In genomic region chr9:59188411-59188810, GRCm38 (mm10) we compare ENCODE assay signal across 17 mouse cellular contexts.
DNase-seq lines count a peak whose midpoint lies in the region; ATAC-seq and TF ChIP-seq lines count a peak whose summit lies in the region.
"Had no signal": no experiment of that assay in that cellular context is flagged by ENCODE, and none has a peak within 500 bp of the region (broad histone marks: within the 10 kb centered on the region; RNA-seq: fewer than 3 reads in every experiment).

No protein-coding gene starts in this region.

- no peak overlapping the region for H3K4me3 ChIP-seq in heart, embryonic 12.5 days
- H3K4me3 ChIP-seq in kidney, adult 2 months (ENCODE audit: insufficient read depth, low read depth, low read length), result no peak overlapping the region
- H3K4me3 ChIP-seq: embryonic facial prominence, embryonic 15.5 days; forebrain, embryonic 12.5 days; kidney, embryonic 15.5 days; liver, embryonic 12.5 days had no signal

- no peak for TF ChIP-seq CTCF in kidney, adult 2 months (conservative IDR thresholded peaks at IDR 0.05; ENCODE audit: insufficient read depth, insufficient read length, low read depth, low read length)

- DNase-seq in adrenal gland, postnatal 10 days, result peak; percentile 40
- no peak for DNase-seq in adrenal gland, adult (ENCODE audit: inconsistent age in 2 of 2, low spot score in 1 of 2)
- peak; percentile 90 for DNase-seq in heart, adult 11 months
- DNase-seq in kidney, adult 2 months, result peak; percentile 3
- DNase-seq in kidney, postnatal 25 days, result no peak
- peak; percentile 7 to 9 for DNase-seq in heart, postnatal 36 days
- no peak for DNase-seq in B cell, adult 2 months
- DNase-seq: thymus, postnatal 4 days had no signal

- H3K27ac ChIP-seq in heart, embryonic 12.5 days (ENCODE audit: poor library complexity, severe bottlenecking), result no peak overlapping the region
- no peak overlapping the region for H3K27ac ChIP-seq in kidney, adult 2 months (ENCODE audit: insufficient read depth, low read depth, low read length)
- H3K27ac ChIP-seq: embryonic facial prominence, embryonic 15.5 days; forebrain, embryonic 12.5 days; kidney, embryonic 15.5 days; liver, embryonic 12.5 days; macrophage had no signal

- H3K4me1 ChIP-seq in heart, embryonic 12.5 days (replicated peaks), result 0 out of 2 replicates have a peak, but pooled peaks cover 3% of the 10 kb centered on the region
- no peaks in the 10 kb centered on the region for H3K4me1 ChIP-seq in kidney, adult 2 months (ENCODE audit: control insufficient read depth, insufficient read depth, low read length)
- H3K4me1 ChIP-seq: forebrain, embryonic 12.5 days; liver, embryonic 12.5 days had no signal

- no peak for TF ChIP-seq POLR2A in kidney, adult 2 months (IDR thresholded peaks at IDR 0.05; ENCODE audit: low read depth, low read length)

- no peak overlapping the region for H3K9ac ChIP-seq in heart, embryonic 12.5 days
- H3K9ac ChIP-seq: embryonic facial prominence, embryonic 15.5 days; forebrain, embryonic 12.5 days; kidney, embryonic 15.5 days; liver, embryonic 12.5 days; lung, embryonic 14.5 days had no signal

- intact Hi-C loops in heart, postnatal 36 days (cut with DNase I), result no loop called here

- 71% methylated on average over 4 of the region's 4 CpGs for WGBS in heart, embryonic 12.5 days
- 82% methylated on average over 4 of the region's 4 CpGs for WGBS in kidney, adult 2 months

- no peaks in the 10 kb centered on the region for H3K36me3 ChIP-seq in heart, embryonic 12.5 days
- H3K36me3 ChIP-seq in kidney, adult 2 months (ENCODE audit: control insufficient read depth, insufficient read depth, low read length), result no peaks in the 10 kb centered on the region
- H3K36me3 ChIP-seq: embryonic facial prominence, embryonic 15.5 days; forebrain, embryonic 12.5 days; kidney, embryonic 15.5 days; liver, embryonic 12.5 days had no signal

- no peak overlapping the region for H3K4me2 ChIP-seq in heart, embryonic 12.5 days
- H3K4me2 ChIP-seq: embryonic facial prominence, embryonic 15.5 days; forebrain, embryonic 12.5 days; liver, embryonic 12.5 days; midbrain, embryonic 11.5 days had no signal

- no peak for ATAC-seq in heart, embryonic 12.5 days (ENCODE audit: insufficient number of reproducible peaks, low FRiP score)
- ATAC-seq: inflammation-experienced regulatory T-cells, adult 6 months; liver, embryonic 12.5 days had no signal

- H3K27me3 ChIP-seq in heart, embryonic 12.5 days (replicated peaks), result 0 out of 2 replicates have a peak, but pooled peaks cover 3% of the 10 kb centered on the region
- H3K27me3 ChIP-seq in kidney, adult 2 months (replicated peaks; ENCODE audit: control insufficient read depth, insufficient read depth, low read length), result no peaks in the 10 kb centered on the region
- H3K27me3 ChIP-seq: forebrain, embryonic 12.5 days; kidney, embryonic 15.5 days; liver, embryonic 12.5 days had no signal

- H3K9me3 ChIP-seq in heart, embryonic 12.5 days (replicated peaks), result no peaks in the 10 kb centered on the region
- H3K9me3 ChIP-seq: embryonic facial prominence, embryonic 15.5 days; forebrain, embryonic 12.5 days; kidney, embryonic 15.5 days; liver, embryonic 12.5 days had no signal

Comparison
In these comparisons a context has a peak if more than half of its experiments do, and no peak if none do; other contexts are left out.
1. DNase-seq: peak in adrenal gland, postnatal 10 days (single experiment), heart, adult 11 months (single experiment), kidney, adult 2 months (single experiment) and heart, postnatal 36 days (2 of 2); none in adrenal gland, adult (0 of 2), kidney, postnatal 25 days (0 of 2) and B cell, adult 2 months (0 of 2).